Comparison of ENCODE assay signal across 8 mouse cellular contexts in the genomic region with DNA sequence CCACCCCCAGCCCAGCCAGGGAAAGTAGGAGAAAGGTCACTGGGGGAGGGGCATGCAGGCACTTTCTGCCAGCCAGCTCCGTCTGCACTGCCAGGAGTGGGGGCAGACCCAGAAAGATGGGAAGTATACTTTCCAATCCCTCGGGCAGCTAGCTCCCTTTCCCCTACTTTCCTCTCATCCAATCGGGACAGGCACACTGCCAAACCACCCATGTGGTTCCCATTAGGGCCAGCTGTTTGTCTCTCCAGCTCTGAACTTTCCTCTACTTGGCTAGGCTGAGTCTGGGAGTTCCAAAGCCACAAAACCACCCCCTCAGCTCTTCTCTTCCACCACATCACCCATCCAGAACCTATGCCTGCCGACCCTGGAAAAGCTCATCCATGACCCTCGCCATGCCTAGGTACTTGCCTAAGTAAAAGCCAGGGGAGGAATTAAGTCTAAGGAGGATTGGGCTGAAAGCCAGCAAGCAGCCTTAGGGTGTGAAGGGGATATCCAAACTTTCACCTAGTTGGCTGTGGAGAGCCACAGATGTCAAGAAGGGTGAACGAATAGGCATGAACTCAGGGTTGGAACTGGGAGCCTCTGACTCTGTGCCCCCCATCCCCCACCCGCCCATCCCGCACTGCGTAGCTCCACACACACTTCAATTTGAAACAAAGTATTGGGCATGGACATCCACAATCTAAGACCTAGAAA. TPM values are rescaled to one million over a fixed set of nuclear protein-coding genes. Genes with fewer than 3 reads are reported as not detected.
DNase-seq lines count a peak whose midpoint lies in the region; ATAC-seq and TF ChIP-seq lines count a peak whose summit lies in the region.

No protein-coding gene starts in this region.

- TF ChIP-seq POLR2A in lung, adult 2 months (IDR thresholded peaks at IDR 0.05; ENCODE audit: borderline replicate concordance, extremely low read depth, low read depth, low read length), result no peak

- H3K9me3 ChIP-seq in hindbrain, embryonic 12.5 days (replicated peaks), result no peaks in the 10 kb centered on the region

- no peak overlapping the region for H3K9ac ChIP-seq in hindbrain, embryonic 12.5 days

- POLR2A ChIA-PET in Patski (lab: Charles Lee), result interaction anchor here (1.2 to 2.2 kb wide), 2 partner anchors 21 to 45 kb away, joined by 4 to 11 read pairs; a partner anchor contains a TSS

- peak; percentile 63 for ATAC-seq in Patski
- no peak for ATAC-seq in hindbrain, embryonic 12.5 days (ENCODE audit: low FRiP score)

- no peaks in the 10 kb centered on the region for H3K36me3 ChIP-seq in hindbrain, embryonic 12.5 days

- TF ChIP-seq CTCF in Patski (IDR thresholded peaks at IDR 0.05), result no peak
- no peak for TF ChIP-seq CTCF in lung, adult 2 months (IDR thresholded peaks at IDR 0.05; ENCODE audit: insufficient read depth, low read length)

- CTCF ChIA-PET in Patski (lab: Charles Lee), result interaction anchor here (0.9 to 3.2 kb wide), 7 partner anchors 14 to 49 kb away, joined by 3 to 14 read pairs (median 4); a partner anchor contains a TSS

- H3K27me3 ChIP-seq in Patski, result no peaks in the 10 kb centered on the region
- no peaks in the 10 kb centered on the region for H3K27me3 ChIP-seq in hindbrain, embryonic 12.5 days

- in situ Hi-C loops in Patski (cut with MboI; ENCODE audit: low pct_unique_long_range_greater_than_20kb), result no loop called here

- peaks cover 23% of the 10 kb centered on the region for H3K4me1 ChIP-seq in hindbrain, embryonic 12.5 days
- peaks cover 20% of the 10 kb centered on the region for H3K4me1 ChIP-seq in lung, adult 2 months (ENCODE audit: control insufficient read depth, insufficient read depth, low read length)

- WGBS in hindbrain, embryonic 12.5 days, result 51% methylated on average over 9 of the region's 9 CpGs
- WGBS in lung, adult 2 months, result 28% methylated on average over 9 of the region's 9 CpGs

- peak overlapping the region; percentile 77 for H3K27ac ChIP-seq in hindbrain, embryonic 12.5 days

- H3K4me2 ChIP-seq in hindbrain, embryonic 12.5 days (replicated peaks), result peak overlapping the region; percentile 80

- DNase-seq in Patski (ENCODE audit: low read depth, low spot score), result peak; percentile 100
- DNase-seq in cerebellum, postnatal 14 days, result peak; percentile 59 to 79
- peak; percentile 76 to 81 for DNase-seq in frontal cortex, postnatal 14 days (ENCODE audit: low spot score in 2 of 2)
- DNase-seq in layer of hippocampus, adult 9-11 months, result peak; percentile 88
- peak; percentile 82 for DNase-seq in lung, adult 2 months
- DNase-seq in right cerebral cortex, postnatal 10 days (ENCODE audit: low spot score in 2 of 2), result peak; percentile 92
- DNase-seq in thymus, postnatal 36 days, result no peak

- H3K4me3 ChIP-seq in hindbrain, embryonic 12.5 days, result peak overlapping the region; percentile 13
- peak overlapping the region; percentile 61 for H3K4me3 ChIP-seq in lung, adult 2 months (replicated peaks; ENCODE audit: extremely low read depth, low read depth, low read length)

RNA-seq across cellular contexts. Expression of a gene that starts 2.2 kb away (rescaled TPM):
- 1.8 TPM for polyA plus RNA-seq in Patski (2021)
- 25.6 and 26.8 TPM in 2 replicates for polyA plus RNA-seq in hindbrain, embryonic 12.5 days (2016; fragmentation: Nextera tagmentation; extraction: Ambion mirVana)
- polyA plus RNA-seq in lung, adult 2 months (2012; rRNA removed), result 34.6 and 87.6 TPM in 2 replicates

RNA-seq across cellular contexts. Expression of a gene that starts 19.1 kb away (rescaled TPM):
- polyA plus RNA-seq in Patski (2021), result 222 TPM
- 404 and 415 TPM in 2 replicates for polyA plus RNA-seq in hindbrain, embryonic 12.5 days (2016; fragmentation: Nextera tagmentation; extraction: Ambion mirVana)
- polyA plus RNA-seq in lung, adult 2 months (2012; rRNA removed), result 389 and 406 TPM in 2 replicates

RNA-seq across cellular contexts. Expression of a gene that starts 30.9 kb away (rescaled TPM):
- 4.1 TPM for polyA plus RNA-seq in Patski (2021)
- polyA plus RNA-seq in hindbrain, embryonic 12.5 days (2016; fragmentation: Nextera tagmentation; extraction: Ambion mirVana), result 30.8 and 31.4 TPM in 2 replicates
- 395 and 450 TPM in 2 replicates for polyA plus RNA-seq in lung, adult 2 months (2012; rRNA removed)

RNA-seq across cellular contexts. Expression of a gene that starts 44.9 kb away (rescaled TPM):
- 1,207 TPM for polyA plus RNA-seq in Patski (2021)
- 532 and 694 TPM in 2 replicates for polyA plus RNA-seq in hindbrain, embryonic 12.5 days (2016; fragmentation: Nextera tagmentation; extraction: Ambion mirVana)
- polyA plus RNA-seq in lung, adult 2 months (2012; rRNA removed), result 506 and 507 TPM in 2 replicates

RNA-seq across cellular contexts. Expression of a gene that starts 45.0 kb away (rescaled TPM):
- polyA plus RNA-seq in Patski (2021), result 361 TPM
- polyA plus RNA-seq in hindbrain, embryonic 12.5 days (2016; fragmentation: Nextera tagmentation; extraction: Ambion mirVana), result 375 and 435 TPM in 2 replicates
- 334 and 389 TPM in 2 replicates for polyA plus RNA-seq in lung, adult 2 months (2012; rRNA removed)

Comparison
In these comparisons a context has a peak if more than half of its experiments do, and no peak if none do; other contexts are left out.
1. DNase-seq: peak in Patski (single experiment), cerebellum, postnatal 14 days (2 of 2), frontal cortex, postnatal 14 days (2 of 2), layer of hippocampus, adult 9-11 months (single experiment), lung, adult 2 months (single experiment) and right cerebral cortex, postnatal 10 days (2 of 2); none in thymus, postnatal 36 days (0 of 2).
2. RNA of a gene that starts 30.9 kb away (polyA plus RNA-seq): 395 to 450 TPM in lung, adult 2 months; 30.8 to 31.4 TPM in hindbrain, embryonic 12.5 days and 4.1 TPM in Patski (single experiment); every median in the first group is over 10 times any median in the second.